Mouse (Mus musculus): Measurements from ENCODE around the gene Emc10. TPM values are rescaled to one million over a fixed set of nuclear protein-coding genes. Genes with fewer than 3 reads are reported as not detected.

Emc10 gene
- polyA plus RNA-seq, 1 experiment from 2014 or later, result 81.6 TPM

DNA sequence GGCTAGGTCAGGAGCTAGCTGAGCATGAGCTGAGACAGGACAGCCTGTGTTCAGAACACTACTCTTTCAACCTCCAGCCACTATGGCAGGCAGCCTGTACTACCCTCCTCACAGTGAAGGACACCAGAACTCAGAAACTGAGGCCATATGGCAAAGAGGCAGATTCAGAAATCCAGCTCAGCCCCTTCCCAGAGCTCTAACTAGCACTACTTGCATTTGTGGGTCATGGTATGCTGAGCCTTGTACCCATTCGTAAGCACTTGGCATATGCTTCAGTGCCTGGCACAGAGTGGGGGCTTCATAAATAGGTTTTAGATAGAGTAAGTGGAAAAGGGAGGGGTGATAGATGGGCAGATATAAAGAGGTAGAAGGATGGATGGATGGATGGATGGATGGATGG is 55.9 kb downstream of the Emc10 start:
- H3K27ac ChIP-seq, result no peak overlapping the region
- H3K36me3 ChIP-seq, result no peaks in the 10 kb centered on the region
- no peak overlapping the region for H3K4me2 ChIP-seq
- H3K27me3 ChIP-seq, result peaks cover 77% of the 10 kb centered on the region
- peaks cover 32% of the 10 kb centered on the region for H3K4me1 ChIP-seq (replicated peaks)
- H3K9me3 ChIP-seq (replicated peaks), result no peaks in the 10 kb centered on the region
- H3K4me3 ChIP-seq, result no peak overlapping the region
- no peak for ATAC-seq (replicated peaks; ENCODE audit: insufficient number of reproducible peaks, insufficient read depth, low FRiP score, low read depth)
- no peak overlapping the region for H3K9ac ChIP-seq
- WGBS, result 93% methylated on average over 1 of the region's 1 CpGs

Small RNA genes lying within 50 kb of the gene (microRNA-seq; reads per million reads assigned to microRNA genes)
- gene Mir7052, result 1.5 reads per million
- gene Mir7053, result not detected

Other genes with a start within 250 kb of the Emc10 start
- 0.62 and 1.1 TPM in 2 replicates for gene 1700028J19Rik, start 249.8 kb downstream of the Emc10 start, polyA plus RNA-seq (2015; fragmentation: Nextera tagmentation; extraction: Ambion mirVana)
- gene 2410002F23Rik, start 249.8 kb downstream of the Emc10 start, polyA plus RNA-seq (2015; fragmentation: Nextera tagmentation; extraction: Ambion mirVana), result 59.5 and 86.8 TPM in 2 replicates
- gene Acp4, start 239.2 kb downstream of the Emc10 start, polyA plus RNA-seq (2015; fragmentation: Nextera tagmentation; extraction: Ambion mirVana), result not detected in 2 replicates
- not detected in 2 replicates for gene Gm15517, start 235.1 kb downstream of the Emc10 start, polyA plus RNA-seq (2015; fragmentation: Nextera tagmentation; extraction: Ambion mirVana)
- 1.0 and 2.5 TPM in 2 replicates for gene Clec11a, start 189.6 kb downstream of the Emc10 start, polyA plus RNA-seq (2015; fragmentation: Nextera tagmentation; extraction: Ambion mirVana)
- gene Shank1, start 186.3 kb downstream of the Emc10 start, polyA plus RNA-seq (2015; fragmentation: Nextera tagmentation; extraction: Ambion mirVana), result 0.58 and 0.74 TPM in 2 replicates
- gene Syt3, start 112.4 kb downstream of the Emc10 start, polyA plus RNA-seq (2015; fragmentation: Nextera tagmentation; extraction: Ambion mirVana), result 0.71 and 0.82 TPM in 2 replicates
- 0.13 and 0.47 TPM in 2 replicates for gene 1700008O03Rik, start 110.7 kb downstream of the Emc10 start, polyA plus RNA-seq (2015; fragmentation: Nextera tagmentation; extraction: Ambion mirVana)
- gene Lrrc4b, start 67.5 kb downstream of the Emc10 start, polyA plus RNA-seq (2015; fragmentation: Nextera tagmentation; extraction: Ambion mirVana), result 1.8 TPM in 2 replicates
- gene Aspdh, start 31.1 kb downstream of the Emc10 start, polyA plus RNA-seq (2015; fragmentation: Nextera tagmentation; extraction: Ambion mirVana), result 0.43 and 0.74 TPM in 2 replicates
- gene Josd2, start 28.5 kb downstream of the Emc10 start, polyA plus RNA-seq (2015; fragmentation: Nextera tagmentation; extraction: Ambion mirVana), result 134 and 146 TPM in 2 replicates
- gene Fam71e1, start 52 bp upstream of the Emc10 start, polyA plus RNA-seq (2015; fragmentation: Nextera tagmentation; extraction: Ambion mirVana), result 8.7 and 11.5 TPM in 2 replicates
- 2.7 and 3.9 TPM in 2 replicates for gene Mybpc2, start 28.1 kb upstream of the Emc10 start, polyA plus RNA-seq (2015; fragmentation: Nextera tagmentation; extraction: Ambion mirVana)
- 0.59 and 5.2 TPM in 2 replicates for gene Spib, start 35.5 kb upstream of the Emc10 start, polyA plus RNA-seq (2015; fragmentation: Nextera tagmentation; extraction: Ambion mirVana)
- gene Pold1, start 52.3 kb upstream of the Emc10 start, polyA plus RNA-seq (2015; fragmentation: Nextera tagmentation; extraction: Ambion mirVana), result 41.7 and 66.9 TPM in 2 replicates
- 53.2 and 64.6 TPM in 2 replicates for gene Nr1h2, start 57.4 kb upstream of the Emc10 start, polyA plus RNA-seq (2015; fragmentation: Nextera tagmentation; extraction: Ambion mirVana)
- gene Napsa, start 75.9 kb upstream of the Emc10 start, polyA plus RNA-seq (2015; fragmentation: Nextera tagmentation; extraction: Ambion mirVana), result 1.7 and 5.7 TPM in 2 replicates
- gene Kcnc3, start 94.1 kb upstream of the Emc10 start, polyA plus RNA-seq (2015; fragmentation: Nextera tagmentation; extraction: Ambion mirVana), result 0.11 and 0.37 TPM in 2 replicates
- 1.7 and 6.3 TPM in 2 replicates for gene Myh14, start 174.3 kb upstream of the Emc10 start, polyA plus RNA-seq (2015; fragmentation: Nextera tagmentation; extraction: Ambion mirVana)
- not detected in 2 replicates for gene Izumo2, start 212.2 kb upstream of the Emc10 start, polyA plus RNA-seq (2015; fragmentation: Nextera tagmentation; extraction: Ambion mirVana)